Mouse (Mus musculus) liver, adult (tissue): ENCODE measurements around the gene Cdx2.

ENCODE experiments used
- GATA4 ChIP-seq: IDR thresholded peaks from 2 replicates; pipeline ENCODE4 v1.6.1; 2014; ENCODE audit warnings: mild to moderate bottlenecking, low read length; ENCODE audit not compliant: insufficient replicate concordance

Cdx2 gene

GRCm38 (mm10) chr5:147277547-147277925, 29.5 kb downstream of the Cdx2 start:
- TF ChIP-seq GATA4, result no peak

GRCm38 (mm10) chr5:147276701-147277546, 30.1 kb downstream of the Cdx2 start:
- no peak for TF ChIP-seq GATA4

DNA sequence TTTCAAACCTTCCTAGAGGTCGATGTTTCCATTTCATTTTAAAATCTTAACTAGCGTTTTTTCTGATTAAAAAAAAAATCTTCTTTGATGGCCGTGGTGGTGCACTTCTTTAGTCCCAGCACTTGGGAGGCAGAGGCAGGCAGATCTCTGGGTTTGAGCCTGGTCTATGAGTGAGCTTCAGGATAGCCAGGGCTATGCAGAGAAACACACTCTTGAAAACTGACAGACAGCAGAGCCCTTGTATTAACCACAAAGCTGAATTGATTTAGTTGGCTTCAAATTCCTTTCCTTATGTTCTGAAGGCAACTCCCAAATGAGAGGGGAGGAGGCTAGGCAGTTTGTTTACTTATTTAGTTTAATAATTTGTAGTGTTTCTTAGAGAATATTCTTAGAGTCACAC, 31.3 kb downstream of the Cdx2 start:
- TF ChIP-seq GATA4, result no peak

DNA sequence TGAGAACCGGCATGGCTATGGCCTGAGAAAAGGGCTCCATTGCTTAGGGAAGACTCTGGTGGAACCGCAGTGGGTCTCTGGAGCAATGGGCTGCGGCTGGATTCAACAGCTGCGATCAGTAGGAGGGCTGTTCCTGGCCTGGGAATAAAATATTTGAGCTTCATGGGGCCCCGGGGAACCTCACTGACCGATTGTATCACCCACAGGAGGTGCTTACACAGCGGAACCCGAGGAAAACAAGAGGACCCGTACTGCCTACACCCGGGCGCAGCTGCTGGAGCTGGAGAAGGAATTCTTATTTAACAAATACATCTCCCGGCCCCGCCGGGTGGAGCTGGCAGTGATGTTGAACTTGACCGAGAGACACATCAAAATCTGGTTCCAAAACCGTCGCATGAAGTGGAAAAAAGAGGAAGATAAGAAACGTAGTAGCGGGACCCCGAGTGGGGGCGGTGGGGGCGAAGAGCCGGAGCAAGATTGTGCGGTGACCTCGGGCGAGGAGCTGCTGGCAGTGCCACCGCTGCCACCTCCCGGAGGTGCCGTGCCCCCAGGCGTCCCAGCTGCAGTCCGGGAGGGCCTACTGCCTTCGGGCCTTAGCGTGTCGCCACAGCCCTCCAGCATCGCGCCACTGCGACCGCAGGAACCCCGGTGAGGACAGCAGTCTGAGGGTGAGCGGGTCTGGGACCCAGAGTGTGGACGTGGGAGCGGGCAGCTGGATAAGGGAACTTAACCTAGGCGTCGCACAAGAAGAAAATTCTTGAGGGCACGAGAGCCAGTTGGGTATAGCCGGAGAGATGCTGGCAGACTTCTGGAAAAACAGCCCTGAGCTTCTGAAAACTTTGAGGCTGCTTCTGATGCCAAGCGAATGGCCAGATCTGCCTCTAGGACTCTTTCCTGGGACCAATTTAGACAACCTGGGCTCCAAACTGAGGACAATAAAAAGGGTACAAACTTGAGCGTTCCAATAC, 32.6 kb downstream of the Cdx2 start:
- no peak for TF ChIP-seq GATA4

DNA sequence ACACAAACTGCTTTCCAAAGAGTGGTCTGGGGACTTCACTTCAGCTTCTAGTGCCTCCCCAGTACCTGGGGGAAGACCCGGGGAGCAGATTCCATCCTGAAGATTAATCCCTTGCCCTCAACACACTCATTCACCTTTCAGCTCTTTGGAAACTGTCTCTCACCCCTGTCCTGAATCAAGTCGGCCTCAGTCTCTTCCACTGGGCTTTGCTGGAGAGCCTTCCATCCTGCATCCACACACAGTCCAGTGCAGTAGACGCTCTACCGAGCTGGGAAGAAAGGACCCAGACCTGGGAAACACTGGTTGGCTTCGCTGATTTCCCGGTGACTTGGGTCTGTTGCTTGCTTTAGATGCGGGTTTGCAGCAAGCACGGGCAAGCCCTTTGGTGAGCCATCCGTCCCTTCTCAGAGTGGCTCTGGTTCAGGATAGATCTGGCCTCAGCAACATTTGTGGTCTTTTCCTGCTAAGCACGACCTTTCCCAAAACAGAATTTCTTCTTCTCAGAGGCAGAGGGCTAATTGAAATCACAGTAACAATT, 34.2 kb downstream of the Cdx2 start:
- no peak for TF ChIP-seq GATA4

GRCm38 (mm10) chr5:147272046-147272807, 34.8 kb downstream of the Cdx2 start:
- no peak for TF ChIP-seq GATA4

DNA sequence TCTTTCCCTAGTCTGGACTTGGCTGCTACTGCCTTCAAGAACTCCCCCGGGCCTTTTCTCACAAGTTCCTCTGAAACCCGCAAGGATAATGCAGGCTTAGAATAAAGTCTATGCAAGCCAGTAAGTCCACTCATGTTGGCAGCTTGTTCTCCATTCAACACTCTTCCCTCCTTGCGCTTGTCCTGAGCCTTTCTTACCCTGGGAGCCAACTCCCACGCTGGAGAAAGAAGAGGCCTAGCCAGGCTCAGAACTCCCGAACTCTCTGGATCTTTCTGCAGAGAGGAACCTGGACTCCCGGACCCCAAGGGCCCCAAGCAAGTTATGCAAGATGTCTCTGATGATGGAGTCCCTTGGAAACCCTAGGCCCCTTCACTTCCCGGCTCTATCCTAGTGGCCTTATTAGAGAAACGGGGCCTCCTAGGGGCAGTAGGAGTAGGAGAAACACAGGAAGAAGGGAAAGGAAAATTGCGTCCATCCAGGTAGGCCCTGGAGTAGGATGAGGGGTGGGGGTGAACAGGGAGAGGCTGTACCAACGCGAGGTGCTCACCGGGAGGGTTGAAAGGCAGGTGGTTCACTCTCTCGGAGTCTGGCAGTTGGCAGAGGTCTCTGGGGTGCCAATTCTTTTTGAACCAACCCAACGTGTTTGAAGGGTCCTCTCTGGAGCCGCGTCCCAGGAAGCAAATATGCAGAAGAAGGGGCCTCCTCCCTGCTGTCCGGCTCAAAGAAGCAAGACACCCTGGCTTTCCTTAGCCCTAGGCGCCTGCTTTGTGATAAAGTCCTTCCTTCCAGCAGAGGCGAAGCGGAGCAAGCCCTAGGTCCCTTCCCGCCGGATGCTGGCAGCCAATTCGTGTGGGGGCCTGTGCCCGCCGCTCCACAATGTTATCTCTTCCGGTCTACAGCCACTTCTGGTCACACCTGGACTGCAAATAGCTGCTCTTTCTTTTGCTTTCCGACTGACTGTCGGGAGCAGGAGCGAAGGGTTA, 36.1 kb downstream of the Cdx2 start:
- no peak for TF ChIP-seq GATA4

DNA sequence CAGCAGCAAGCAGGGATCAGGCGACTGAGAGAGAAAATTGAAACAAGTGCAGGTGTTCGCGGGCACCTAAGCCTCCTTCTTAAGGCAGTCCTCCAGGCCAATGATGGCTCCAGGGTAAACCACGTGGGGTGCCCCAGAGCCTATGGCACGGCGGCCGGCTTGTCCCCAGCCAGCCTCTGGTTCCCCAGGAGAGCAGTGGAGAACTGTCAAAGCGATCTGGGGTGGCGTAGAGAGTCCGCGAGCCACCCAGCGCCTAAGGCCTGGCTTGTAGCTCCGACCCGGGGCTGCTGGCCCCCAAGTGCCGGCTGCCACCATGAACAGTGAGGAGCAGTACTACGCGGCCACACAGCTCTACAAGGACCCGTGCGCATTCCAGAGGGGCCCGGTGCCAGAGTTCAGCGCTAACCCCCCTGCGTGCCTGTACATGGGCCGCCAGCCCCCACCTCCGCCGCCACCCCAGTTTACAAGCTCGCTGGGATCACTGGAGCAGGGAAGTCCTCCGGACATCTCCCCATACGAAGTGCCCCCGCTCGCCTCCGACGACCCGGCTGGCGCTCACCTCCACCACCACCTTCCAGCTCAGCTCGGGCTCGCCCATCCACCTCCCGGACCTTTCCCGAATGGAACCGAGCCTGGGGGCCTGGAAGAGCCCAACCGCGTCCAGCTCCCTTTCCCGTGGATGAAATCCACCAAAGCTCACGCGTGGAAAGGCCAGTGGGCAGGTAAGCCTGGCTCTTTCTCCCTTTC, 37.0 kb downstream of the Cdx2 start, which contains the start of gene Pdx1:
Gene Pdx1, plus strand, starts transcription at position 34 of the 747 bp plus-strand sequence.
- no peak for TF ChIP-seq GATA4

- TF ChIP-seq GATA4, result no peak
Observed at GRCm38 (mm10) chr5:147269371-147269770, 37.7 kb downstream of the Cdx2 start.

GRCm38 (mm10) chr5:147268728-147269127, 38.3 kb downstream of the Cdx2 start:
- no peak for TF ChIP-seq GATA4

DNA sequence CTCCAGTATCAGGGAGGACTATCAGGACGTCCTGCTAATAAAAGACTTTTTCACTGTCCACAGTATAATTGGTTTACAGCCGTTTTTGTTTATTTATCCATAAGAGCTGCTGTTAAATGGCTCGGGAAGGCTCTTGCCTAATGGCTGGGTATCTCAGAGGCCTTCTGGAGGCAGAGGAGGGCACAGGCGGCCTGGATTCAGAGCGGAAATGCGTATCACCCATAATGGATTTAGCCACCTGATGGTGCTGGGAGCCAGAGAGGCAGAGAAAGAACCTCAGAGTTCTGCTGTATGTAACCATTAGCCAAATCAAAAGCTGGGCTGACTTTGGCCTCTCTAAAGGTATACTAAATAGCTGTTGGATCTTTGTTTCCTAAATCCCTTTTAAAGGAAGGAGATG, 39.6 kb downstream of the Cdx2 start:
- no peak for TF ChIP-seq GATA4

DNA sequence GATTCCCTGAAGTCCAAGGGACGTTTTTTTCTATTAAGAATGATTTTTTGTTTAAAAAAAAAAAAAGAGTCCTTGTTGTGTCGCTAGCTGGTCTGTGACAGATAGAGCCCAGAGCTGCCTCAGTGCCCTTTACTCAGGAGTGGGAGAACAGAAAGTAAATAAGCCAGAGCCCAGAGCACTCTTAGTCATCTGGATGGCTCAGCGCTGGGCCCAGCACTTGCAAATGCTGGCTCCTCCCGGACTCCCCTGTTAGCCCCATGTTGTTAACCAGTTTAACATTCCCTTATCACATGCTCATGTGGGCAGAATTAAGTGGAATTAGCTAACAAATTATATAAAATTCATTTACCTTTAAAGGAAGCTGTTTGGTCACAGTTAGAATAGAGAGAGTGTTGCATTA, 43.1 kb downstream of the Cdx2 start:
- no peak for TF ChIP-seq GATA4
